9 mouse cellular contexts compared by ENCODE assay signal in genomic region chr14:118005697-118006096, GRCm38 (mm10). TPM values are rescaled to one million over a fixed set of nuclear protein-coding genes. Genes with fewer than 3 reads are reported as not detected.
A peak's percentile ranks its signal among the peaks of the same experiment; 100 is the strongest.
DNase-seq lines count a peak whose midpoint lies in the region; ATAC-seq and TF ChIP-seq lines count a peak whose summit lies in the region.
"Had no signal": no experiment of that assay in that cellular context is flagged by ENCODE, and none has a peak within 500 bp of the region (broad histone marks: within the 10 kb centered on the region; RNA-seq: fewer than 3 reads in every experiment).

No protein-coding gene starts in this region.

- no peaks in the 10 kb centered on the region for H3K4me1 ChIP-seq in thymus, adult 2 months (replicated peaks; ENCODE audit: control insufficient read depth, insufficient read depth, low read length)
- H3K4me1 ChIP-seq in cerebellum, adult 2 months (ENCODE audit: control insufficient read depth, insufficient read depth, low read length): 0 out of 2 replicates have a peak, but pooled peaks cover 3% of the 10 kb centered on the region

- H3K4me3 ChIP-seq in thymus, adult 2 months (ENCODE audit: control insufficient read depth, insufficient read depth, low read length): no peak overlapping the region
- no peak overlapping the region for H3K4me3 ChIP-seq in cerebellum, adult 2 months (replicated peaks; ENCODE audit: insufficient read depth, low read depth, low read length)
- H3K4me3 ChIP-seq: embryonic facial prominence, embryonic 13.5 days had no signal

- no peaks in the 10 kb centered on the region for H3K27me3 ChIP-seq in thymus, adult 2 months (ENCODE audit: control insufficient read depth, insufficient read depth, low read length)
- H3K27me3 ChIP-seq in cerebellum, adult 2 months (ENCODE audit: control insufficient read depth, insufficient read depth, low read length): no peaks in the 10 kb centered on the region

- TF ChIP-seq POLR2A in thymus, adult 2 months (IDR thresholded peaks at IDR 0.05; ENCODE audit: control insufficient read depth, extremely low read depth, insufficient read depth, low read length, poor library complexity): no peak
- TF ChIP-seq POLR2A in cerebellum, adult 2 months (IDR thresholded peaks at IDR 0.05; ENCODE audit: borderline replicate concordance, insufficient read depth, low read length): no peak

- DNase-seq in thymus, adult 2 months: peak; percentile 1
- DNase-seq in thymus, postnatal 36 days: no peak
- DNase-seq in cerebellum, adult 2 months: peak in 1 of 2 experiments; percentile 15
- DNase-seq in kidney, adult 11 months: peak; percentile 21
- peak; percentile 43 to 73 for DNase-seq in left cerebral cortex, postnatal 25 days (ENCODE audit: low spot score in 2 of 2)
- DNase-seq in ovary, postnatal 14 days (ENCODE audit: low spot score): peak; percentile 58
- no peak for DNase-seq in spleen, postnatal 14 days (ENCODE audit: low spot score in 2 of 2)

- TF ChIP-seq CTCF in thymus, adult 2 months (IDR thresholded peaks at IDR 0.05; ENCODE audit: borderline replicate concordance, control insufficient read depth, extremely low read depth, insufficient read depth, low read length, poor library complexity): no peak
- TF ChIP-seq CTCF in cerebellum, adult 2 months (IDR thresholded peaks at IDR 0.05; ENCODE audit: borderline replicate concordance, insufficient read depth, low read depth, low read length): peak; percentile 48; the same call in 1 of the 2 replicates

- 8% methylated on average over 5 of the region's 5 CpGs for WGBS in thymus, adult 2 months
- 9% methylated on average over 5 of the region's 5 CpGs for WGBS in cerebellum, adult 2 months

- H3K27ac ChIP-seq in thymus, adult 2 months (ENCODE audit: control insufficient read depth, insufficient read depth, low read length): no peak overlapping the region
- H3K27ac ChIP-seq in cerebellum, adult 2 months (ENCODE audit: insufficient read depth, low read length): no peak overlapping the region
- H3K27ac ChIP-seq: embryonic facial prominence, embryonic 13.5 days had no signal

- H3K36me3 ChIP-seq in thymus, adult 2 months (ENCODE audit: control insufficient read depth, insufficient read depth, low read length): no peaks in the 10 kb centered on the region
- H3K36me3 ChIP-seq: embryonic facial prominence, embryonic 13.5 days had no signal

- ATAC-seq in frontal cortex, adult (ENCODE audit: low TSS enrichment): peak; percentile 74

- intact Hi-C loops in left cerebral cortex, postnatal 25 days (cut with DNase I): loop anchor here (2.0 kb wide), 1 partner anchor 147 kb away; no protein-coding TSS in a partner anchor

RNA-seq across cellular contexts. Expression of gene Dct, which starts 46.3 kb away (rescaled TPM):
- 0.15 and 0.23 TPM in 2 replicates for polyA plus RNA-seq in thymus, adult 2 months (2012; rRNA removed)
- 0.64 and 0.98 TPM in 2 replicates for polyA plus RNA-seq in cerebellum, adult 2 months (2012; rRNA removed)
- 1 to 10 TPM in 1 of 2 experiments, under 1 TPM in 1; 0.66 to 1.5 TPM for total RNA-seq in left cerebral cortex, postnatal 25 days (2021)

Comparison
In these comparisons a context has a peak if more than half of its experiments do, and no peak if none do; other contexts are left out.
1. DNase-seq: peak in thymus, adult 2 months (single experiment), kidney, adult 11 months (single experiment), left cerebral cortex, postnatal 25 days (2 of 2) and ovary, postnatal 14 days (single experiment); none in thymus, postnatal 36 days (0 of 2) and spleen, postnatal 14 days (0 of 2).